Mouse (Mus musculus) thymus, adult 2 months (tissue): Measurements from ENCODE around the gene Man1a. TPM values are rescaled to one million over a fixed set of nuclear protein-coding genes. Genes with fewer than 3 reads are reported as not detected.

ENCODE experiments used
- DNase-seq: peaks from one replicate; pipeline ENCODE4 v3.0.0; 2021
- H3K27ac ChIP-seq: fragments of 200-500 bp; 2 replicates; pipeline ENCODE4 v1.5.1; 2012; ENCODE audit warnings: low read length, control low read depth; ENCODE audit not compliant: control insufficient read depth, insufficient read depth
- H3K27me3 ChIP-seq: fragments of 200-500 bp; 2 replicates; pipeline ENCODE4 v1.6.1; 2012; ENCODE audit warnings: mild to moderate bottlenecking, low read length, moderate library complexity, mixed read lengths; ENCODE audit not compliant: control insufficient read depth, insufficient read depth
- H3K36me3 ChIP-seq: fragments of 200-500 bp; 2 replicates; pipeline ENCODE4 v1.6.1; 2012; ENCODE audit warnings: mild to moderate bottlenecking, low read length, moderate library complexity; ENCODE audit not compliant: control insufficient read depth, insufficient read depth
- H3K4me1 ChIP-seq: fragments of 200-500 bp; replicated peaks from 2 replicates; pipeline ENCODE4 v1.6.1; 2012; ENCODE audit warnings: low read length; ENCODE audit not compliant: control insufficient read depth, insufficient read depth
- H3K4me3 ChIP-seq: fragments of 200-500 bp; 2 replicates; pipeline ENCODE4 v1.5.1; 2012; ENCODE audit warnings: mild to moderate bottlenecking, low read length, control low read depth, moderate library complexity; ENCODE audit not compliant: control insufficient read depth, insufficient read depth
- CTCF ChIP-seq: fragments of 200-500 bp; IDR thresholded peaks from 2 replicates; pipeline ENCODE4 v1.5.1; 2012; ENCODE audit warnings: mild to moderate bottlenecking, control low read depth, low read length, moderate library complexity, borderline replicate concordance; ENCODE audit not compliant: control insufficient read depth, poor library complexity, insufficient read depth; ENCODE audit errors: extremely low read depth
- POLR2A ChIP-seq: fragments of 200-500 bp; IDR thresholded peaks from 2 replicates; pipeline ENCODE4 v1.6.1; 2012; ENCODE audit warnings: mild to moderate bottlenecking, low read length, control low read depth, moderate library complexity; ENCODE audit not compliant: control insufficient read depth, poor library complexity, insufficient read depth; ENCODE audit errors: extremely low read depth
- WGBS: fragments of 180-500 bp; shearing (Covaris S2); methylation state at CpG from one replicate; pipeline ENCODE4 v1.1.7; 2018; 5-methylcytosine and 5-hydroxymethylcytosine counted together
- polyA plus RNA-seq: library from polyadenylated mRNA; depleted of rRNA; stranded (reverse); fragments of >200 nt; gene quantifications from 2 replicates; pipeline ENCODE4 v1.2.3, GENCODE M21; 2012

Gene Man1a
- polyA plus RNA-seq, 1 experiment = 26.5 TPM

DNA sequence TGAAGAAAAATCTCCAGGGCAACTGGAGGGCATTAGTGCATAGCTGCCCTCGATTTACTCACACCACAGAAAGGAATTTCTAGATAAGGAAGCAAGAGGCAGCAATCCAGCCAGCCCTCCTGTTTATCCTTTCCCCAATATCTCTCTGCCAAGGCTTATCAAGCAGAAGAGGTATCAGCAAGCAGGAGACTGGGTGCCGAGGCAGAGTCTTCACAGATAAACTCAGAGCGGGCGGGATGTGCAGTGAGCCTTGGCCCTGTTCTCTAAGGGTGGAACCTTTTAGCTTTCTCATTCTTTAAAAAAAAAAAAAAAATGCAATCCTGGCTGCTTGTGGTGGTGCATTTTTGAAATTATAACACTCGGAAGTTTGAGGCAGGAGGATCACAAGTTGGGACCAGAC lies 38.2 kb downstream of the Man1a start:
- TF ChIP-seq POLR2A (no peak), CTCF (no peak)
- peaks cover 26% of the 10 kb centered on the region for H3K4me1 ChIP-seq
- no peak for DNase-seq
- H3K27ac ChIP-seq = no peak overlapping the region
- H3K4me3 ChIP-seq = no peak overlapping the region
- no peaks in the 10 kb centered on the region for H3K27me3 ChIP-seq
- H3K36me3 ChIP-seq = no peaks in the 10 kb centered on the region
- WGBS = 87% methylated on average over 5 of the region's 5 CpGs

DNA sequence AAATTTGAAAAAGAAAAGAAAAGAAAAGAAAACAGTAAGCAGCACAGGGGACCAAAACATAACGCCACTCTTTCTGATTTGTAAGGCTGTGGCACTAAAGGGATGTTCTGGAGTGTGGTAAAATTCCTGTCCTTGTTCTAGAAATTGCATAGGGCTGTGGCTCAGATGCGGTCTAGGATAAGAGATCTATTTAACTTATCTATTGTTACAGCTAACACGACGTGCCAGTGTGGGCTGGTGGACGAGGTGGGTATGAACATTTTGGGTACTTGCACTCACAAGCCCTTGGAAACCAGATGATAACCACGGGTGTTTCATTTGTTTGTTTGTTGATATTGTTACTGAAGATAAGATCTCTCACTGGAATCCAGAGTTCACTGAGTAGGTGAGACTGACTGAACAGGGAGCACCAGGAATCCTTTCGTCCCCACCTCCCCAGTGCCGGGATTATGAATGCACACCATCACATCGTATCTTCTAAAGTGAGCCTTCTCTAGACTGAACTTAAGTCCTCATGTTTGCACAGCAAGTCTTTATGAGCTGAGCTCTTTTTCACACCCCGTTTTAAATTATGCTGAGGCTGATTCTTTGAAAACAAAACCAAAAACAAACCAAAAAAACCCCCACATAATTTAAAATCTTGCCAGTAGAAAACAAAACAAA lies 38.9 kb downstream of the Man1a start:
- Histone ChIP-seq H3K27me3 (no peaks in the 10 kb centered on the region), H3K4me1 (peaks cover 28% of the 10 kb centered on the region), H3K36me3 (no peaks in the 10 kb centered on the region), H3K4me3 (no peak overlapping the region), H3K27ac (0 out of 2 replicates have a peak overlapping the region, but pooled peaks have one; percentile 19)
- no peak for DNase-seq
- TF ChIP-seq CTCF (no peak), POLR2A (no peak)
- WGBS = 76% methylated on average over 10 of the region's 10 CpGs

DNA sequence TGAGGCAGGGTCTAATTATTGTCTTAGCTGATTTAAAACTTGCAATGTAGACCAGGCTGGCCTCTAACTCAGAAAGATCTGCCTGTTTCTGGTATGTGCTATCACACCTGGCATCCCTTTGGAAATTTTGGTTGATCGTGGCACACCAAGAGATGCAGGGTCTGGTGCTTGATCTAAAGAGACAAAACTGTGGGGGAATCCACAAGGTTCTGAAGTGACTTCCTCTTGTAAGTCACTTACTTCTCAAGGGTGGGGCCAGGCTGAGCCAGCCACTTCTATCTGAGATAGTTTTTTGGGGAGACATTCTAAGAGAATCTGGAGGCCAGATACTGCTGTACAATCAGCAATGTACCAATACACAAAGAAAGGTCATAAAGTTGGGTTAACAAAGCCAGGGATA lies 40.8 kb downstream of the Man1a start:
- WGBS = 2% methylated on average over 1 of the region's 1 CpGs
- Histone ChIP-seq H3K4me3 (no peak overlapping the region), H3K27ac (no peak overlapping the region), H3K27me3 (no peaks in the 10 kb centered on the region), H3K36me3 (0 out of 2 replicates have a peak, but pooled peaks cover under 1% of the 10 kb centered on the region), H3K4me1 (peaks cover 26% of the 10 kb centered on the region)
- no peak for TF ChIP-seq CTCF
- TF ChIP-seq POLR2A = no peak
- DNase-seq = no peak

DNA sequence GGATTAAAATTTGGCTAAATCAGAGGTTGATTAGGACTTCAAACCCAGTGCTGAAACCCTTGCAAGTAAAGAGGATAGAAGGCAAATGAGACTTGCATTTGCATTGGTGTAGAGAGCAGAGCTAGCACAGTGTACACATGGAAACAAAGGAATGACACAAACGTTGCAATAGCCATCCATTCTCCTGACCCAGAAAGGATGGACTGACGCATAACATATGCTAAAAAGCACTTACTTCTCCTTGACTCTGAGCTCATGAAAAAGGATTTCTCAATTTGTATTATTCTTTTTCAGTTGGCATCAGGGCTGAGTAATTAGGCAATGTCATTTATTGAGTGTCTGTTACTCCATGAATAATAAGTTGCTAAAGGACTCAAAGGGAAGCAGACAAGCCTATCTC lies 41.6 kb downstream of the Man1a start:
- 95% methylated on average over 2 of the region's 2 CpGs for WGBS
- no peak for DNase-seq

DNA sequence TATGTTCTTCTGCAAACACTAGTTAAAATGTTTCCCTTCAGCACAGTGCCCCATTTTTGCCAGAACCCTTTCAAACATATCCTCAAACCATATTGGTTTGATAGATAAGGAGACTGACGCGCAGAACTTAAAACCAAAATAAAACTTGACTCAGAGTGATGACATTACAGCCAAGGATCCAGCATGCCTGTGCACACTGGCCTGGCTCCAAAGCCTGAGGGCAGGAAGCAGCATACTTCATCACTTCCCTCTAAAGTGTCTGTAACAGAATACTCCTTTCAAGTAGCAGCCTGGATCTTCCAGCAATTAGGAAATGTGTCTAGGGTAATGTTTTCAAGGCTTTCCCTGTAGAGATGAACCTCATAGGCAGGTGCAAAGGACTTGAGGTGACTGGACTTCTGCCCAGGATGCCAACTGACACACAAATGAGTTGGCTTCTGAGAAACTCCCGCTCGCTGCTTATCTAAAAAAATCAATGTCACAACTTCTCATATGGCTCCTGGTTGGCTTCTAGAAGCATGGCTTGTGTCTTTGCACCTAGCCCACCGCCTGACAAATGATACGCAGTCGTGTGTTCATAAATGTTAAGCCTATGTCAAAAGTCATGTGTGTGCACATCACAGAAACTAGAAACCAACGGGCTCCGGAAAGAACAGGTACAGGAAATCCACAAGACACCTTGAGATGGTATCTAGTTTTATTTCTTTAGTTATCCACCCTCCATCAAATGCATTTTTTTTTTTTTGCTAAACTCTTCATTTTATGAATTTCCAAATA lies 43.9 kb downstream of the Man1a start:
- TF ChIP-seq CTCF (no peak), POLR2A (no peak)
- H3K4me1 ChIP-seq = peaks cover 9% of the 10 kb centered on the region
- 7% methylated on average over 9 of the region's 9 CpGs for WGBS
- H3K27ac ChIP-seq = peak overlapping the region; percentile 79
- H3K4me3 ChIP-seq = no peak overlapping the region
- no peaks in the 10 kb centered on the region for H3K27me3 ChIP-seq
- H3K36me3 ChIP-seq = peaks cover 19% of the 10 kb centered on the region; the same call in 1 of the 2 replicates
- peak; percentile 32 for DNase-seq

More for the DNA sequence above, 41.6 kb downstream of the Man1a start:
- peaks cover 7% of the 10 kb centered on the region; the same call in 1 of the 2 replicates for H3K36me3 ChIP-seq
- H3K27me3 ChIP-seq = no peaks in the 10 kb centered on the region
- H3K4me1 ChIP-seq = peaks cover 21% of the 10 kb centered on the region
- no peak overlapping the region for H3K4me3 ChIP-seq
- no peak overlapping the region for H3K27ac ChIP-seq
- TF ChIP-seq CTCF = no peak
- TF ChIP-seq POLR2A = no peak

DNA sequence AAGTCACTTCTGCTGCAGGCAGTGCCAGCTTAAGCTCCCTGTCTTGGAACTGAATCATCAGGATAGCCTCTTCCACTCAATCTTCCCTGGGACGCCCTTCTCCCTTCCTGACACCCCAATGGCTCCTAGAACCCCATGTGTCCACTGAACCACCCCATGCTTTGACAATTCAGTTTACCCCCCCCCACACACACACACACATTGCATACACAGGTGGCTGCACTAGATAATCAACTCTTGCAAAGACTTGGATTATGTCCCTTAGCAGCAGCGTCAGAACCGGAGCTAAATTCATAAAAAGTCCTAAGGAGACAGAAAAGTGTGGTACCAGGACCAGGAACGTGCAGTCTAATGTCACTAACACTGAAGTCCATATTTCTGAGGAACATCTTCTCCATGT lies 47.5 kb downstream of the Man1a start:
- TF ChIP-seq POLR2A = no peak
- TF ChIP-seq CTCF = no peak
- 97% methylated on average over 4 of the region's 4 CpGs for WGBS
- Histone ChIP-seq H3K36me3 (peaks cover 28% of the 10 kb centered on the region; the same call in 1 of the 2 replicates), H3K27me3 (no peaks in the 10 kb centered on the region), H3K27ac (no peak overlapping the region), H3K4me3 (no peak overlapping the region), H3K4me1 (peaks cover 5% of the 10 kb centered on the region)
- no peak for DNase-seq
